Mouse (Mus musculus): Measurements from ENCODE around the gene Gjd2. TPM values are rescaled to one million over a fixed set of nuclear protein-coding genes. Genes with fewer than 3 reads are reported as not detected.

Gene Gjd2
- polyA plus RNA-seq, 1 experiment from 2014 or later: 0.80 TPM

DNA sequence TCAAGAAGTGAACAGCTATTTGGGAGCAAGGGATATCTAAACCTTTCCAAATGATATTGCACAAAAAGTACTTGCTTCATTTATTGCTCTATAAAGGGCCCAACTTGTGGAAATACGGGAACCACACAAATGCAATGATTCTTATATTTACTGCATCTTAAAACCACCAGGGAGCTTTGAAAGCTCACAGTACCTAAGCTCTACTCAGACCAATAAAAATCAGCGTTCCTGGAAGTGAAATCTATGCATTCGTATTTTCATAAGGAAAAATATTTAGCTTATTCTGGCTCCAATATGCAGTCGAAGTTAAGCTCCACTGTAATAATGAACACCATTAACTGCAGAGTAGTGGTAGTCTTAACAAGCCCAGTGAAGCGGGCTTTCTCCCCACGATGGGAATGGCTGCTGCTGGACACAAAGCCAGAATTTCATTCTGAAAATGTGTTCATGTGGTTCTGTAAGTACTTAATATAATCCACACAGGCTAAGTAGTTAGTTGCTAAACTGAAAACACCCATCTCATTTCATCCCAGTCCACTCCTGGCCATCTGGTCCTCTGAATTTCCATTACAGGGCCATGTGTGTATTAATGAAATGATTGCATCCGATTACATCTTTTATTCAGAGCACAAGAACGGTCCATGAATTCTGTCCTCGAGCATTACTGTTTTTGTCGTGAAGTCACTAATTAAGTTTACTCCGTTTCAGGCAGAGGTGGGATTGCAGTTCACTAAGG, 6.2 kb upstream of the Gjd2 start:
- no peak for ATAC-seq (ENCODE audit: insufficient read depth, low FRiP score)
- H3K9me3 ChIP-seq (replicated peaks; ENCODE audit: control insufficient read depth, low read length): no peaks in the 10 kb centered on the region
- no peak overlapping the region for H3K4me2 ChIP-seq (ENCODE audit: low read depth, low read length)
- H3K27ac ChIP-seq (ENCODE audit: low read length): no peak overlapping the region
- no peak overlapping the region for H3K9ac ChIP-seq (ENCODE audit: low read length)
- peaks cover 6% of the 10 kb centered on the region for H3K27me3 ChIP-seq (ENCODE audit: control insufficient read depth, insufficient read depth, low read length)
- H3K4me1 ChIP-seq (ENCODE audit: control insufficient read depth, insufficient read depth, low read length): no peaks in the 10 kb centered on the region
- H3K4me3 ChIP-seq (replicated peaks; ENCODE audit: low read length): no peak overlapping the region
- 80% methylated on average over 11 of the region's 11 CpGs for WGBS
- H3K36me3 ChIP-seq (ENCODE audit: control insufficient read depth, insufficient read depth, low read length): no peaks in the 10 kb centered on the region

- Histone ChIP-seq H3K9me3 (replicated peaks; ENCODE audit: control insufficient read depth, low read length) (no peaks in the 10 kb centered on the region), H3K27me3 (ENCODE audit: control insufficient read depth, insufficient read depth, low read length) (peaks cover 21% of the 10 kb centered on the region), H3K4me2 (ENCODE audit: low read depth, low read length) (no peak overlapping the region), H3K36me3 (ENCODE audit: control insufficient read depth, insufficient read depth, low read length) (no peaks in the 10 kb centered on the region), H3K27ac (ENCODE audit: low read length) (no peak overlapping the region), H3K9ac (ENCODE audit: low read length) (no peak overlapping the region), H3K4me1 (ENCODE audit: control insufficient read depth, insufficient read depth, low read length) (peaks cover 5% of the 10 kb centered on the region; the same call in 1 of the 2 replicates), H3K4me3 (replicated peaks; ENCODE audit: low read length) (no peak overlapping the region)
- 30% methylated on average over 10 of the region's 10 CpGs for WGBS
- ATAC-seq (ENCODE audit: insufficient read depth, low FRiP score): no peak
These were observed 4.7 kb upstream of the Gjd2 start for GRCm38 (mm10) chr2:114018136-114018535.

DNA sequence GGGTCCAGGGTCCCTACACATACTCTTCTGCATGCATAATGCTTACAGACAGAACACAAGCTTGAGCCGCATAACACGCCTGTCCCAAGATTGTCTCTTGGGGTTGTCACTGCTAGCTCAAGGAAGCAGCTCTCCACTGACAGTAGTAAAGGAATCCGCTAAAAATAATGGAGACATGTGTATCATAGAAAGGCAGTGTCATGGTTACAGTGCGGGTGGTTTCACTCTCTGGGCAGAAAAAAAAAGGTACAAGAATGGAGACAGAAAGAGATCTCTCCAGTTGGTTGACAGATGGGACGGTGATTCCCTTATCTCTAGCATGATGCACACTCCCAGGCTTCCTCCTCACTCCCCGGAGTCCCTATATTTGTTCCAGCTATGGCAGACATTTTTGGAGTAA, 1.4 kb upstream of the Gjd2 start:
- WGBS: 76% methylated on average over 6 of the region's 6 CpGs
- Histone ChIP-seq H3K9me3 (replicated peaks; ENCODE audit: control insufficient read depth, low read length) (no peaks in the 10 kb centered on the region), H3K9ac (ENCODE audit: low read length) (no peak overlapping the region), H3K4me3 (replicated peaks; ENCODE audit: low read length) (no peak overlapping the region), H3K27me3 (ENCODE audit: control insufficient read depth, insufficient read depth, low read length) (peaks cover 32% of the 10 kb centered on the region), H3K4me2 (ENCODE audit: low read depth, low read length) (no peak overlapping the region), H3K27ac (ENCODE audit: low read length) (no peak overlapping the region), H3K36me3 (ENCODE audit: control insufficient read depth, insufficient read depth, low read length) (no peaks in the 10 kb centered on the region), H3K4me1 (ENCODE audit: control insufficient read depth, insufficient read depth, low read length) (peaks cover 5% of the 10 kb centered on the region; the same call in 1 of the 2 replicates)
- ATAC-seq (ENCODE audit: insufficient read depth, low FRiP score): no peak

DNA sequence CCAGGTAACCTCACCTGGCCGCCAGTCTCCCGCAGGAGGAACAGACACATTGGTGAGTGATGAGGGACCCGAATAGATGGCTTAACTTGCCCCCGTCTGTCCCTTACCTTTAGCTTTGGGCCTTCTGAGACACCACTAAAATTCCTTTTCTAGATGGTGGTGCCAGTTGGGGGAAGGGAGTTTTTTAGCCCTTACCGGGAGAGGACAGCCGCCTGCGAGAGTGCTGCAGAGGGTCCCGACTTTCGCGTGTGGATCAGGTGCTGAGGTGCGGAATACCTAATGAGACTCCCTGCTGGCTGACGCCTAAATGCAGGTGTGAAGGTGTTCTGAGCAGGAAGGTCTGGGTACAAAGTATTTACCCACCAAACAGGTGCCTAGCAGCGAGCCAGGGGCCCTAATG, 427 bp upstream of the Gjd2 start:
- Histone ChIP-seq H3K27me3 (ENCODE audit: control insufficient read depth, insufficient read depth, low read length) (peaks cover 32% of the 10 kb centered on the region), H3K9me3 (replicated peaks; ENCODE audit: control insufficient read depth, low read length) (no peaks in the 10 kb centered on the region), H3K4me3 (replicated peaks; ENCODE audit: low read length) (peak overlapping the region; percentile 44), H3K27ac (ENCODE audit: low read length) (no peak overlapping the region), H3K36me3 (ENCODE audit: control insufficient read depth, insufficient read depth, low read length) (no peaks in the 10 kb centered on the region), H3K4me2 (ENCODE audit: low read depth, low read length) (peak overlapping the region; percentile 62), H3K9ac (ENCODE audit: low read length) (no peak overlapping the region), H3K4me1 (ENCODE audit: control insufficient read depth, insufficient read depth, low read length) (peaks cover 5% of the 10 kb centered on the region; the same call in 1 of the 2 replicates)
- ATAC-seq (ENCODE audit: insufficient read depth, low FRiP score): 0 out of 2 replicates have a peak, but pooled peaks have one; percentile 13
- WGBS: 2% methylated on average over 13 of the region's 13 CpGs

DNA sequence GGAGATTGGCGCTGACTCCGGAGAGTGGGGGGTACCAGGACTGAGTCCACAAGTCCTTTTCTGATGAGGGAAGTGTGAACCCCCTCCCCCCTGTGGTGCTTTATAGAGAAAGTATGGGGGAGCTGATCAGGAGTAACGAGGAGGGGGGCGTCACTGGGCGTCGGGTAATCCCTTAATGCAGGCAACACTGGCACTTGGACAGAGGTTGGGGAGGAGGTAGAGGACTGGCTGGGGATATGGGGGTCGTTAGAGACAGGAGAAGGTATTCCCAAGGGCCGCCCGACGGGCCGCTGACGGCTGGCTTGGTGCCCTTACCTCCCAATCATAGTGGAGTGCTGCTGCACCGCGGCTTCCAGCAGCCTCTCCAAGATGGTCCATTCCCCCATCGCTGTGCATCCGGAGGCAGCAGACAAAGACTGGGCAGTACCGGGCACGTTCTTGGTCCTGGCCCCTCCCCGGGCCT, 639 bp downstream of the Gjd2 start:
- no peak overlapping the region for H3K9ac ChIP-seq (ENCODE audit: low read length)
- H3K4me2 ChIP-seq (ENCODE audit: low read depth, low read length): peak overlapping the region; percentile 62
- H3K27ac ChIP-seq (ENCODE audit: low read length): no peak overlapping the region
- peak overlapping the region; percentile 44 for H3K4me3 ChIP-seq (replicated peaks; ENCODE audit: low read length)
- whole genome bisulfite sequencing: 4% methylated on average over 19 of the region's 19 CpGs
- peaks cover 32% of the 10 kb centered on the region for H3K27me3 ChIP-seq (ENCODE audit: control insufficient read depth, insufficient read depth, low read length)
- H3K9me3 ChIP-seq (replicated peaks; ENCODE audit: control insufficient read depth, low read length): no peaks in the 10 kb centered on the region
- no peak for ATAC-seq (ENCODE audit: insufficient read depth, low FRiP score)
- H3K36me3 ChIP-seq (ENCODE audit: control insufficient read depth, insufficient read depth, low read length): no peaks in the 10 kb centered on the region
- peaks cover 5% of the 10 kb centered on the region; the same call in 1 of the 2 replicates for H3K4me1 ChIP-seq (ENCODE audit: control insufficient read depth, insufficient read depth, low read length)

DNA sequence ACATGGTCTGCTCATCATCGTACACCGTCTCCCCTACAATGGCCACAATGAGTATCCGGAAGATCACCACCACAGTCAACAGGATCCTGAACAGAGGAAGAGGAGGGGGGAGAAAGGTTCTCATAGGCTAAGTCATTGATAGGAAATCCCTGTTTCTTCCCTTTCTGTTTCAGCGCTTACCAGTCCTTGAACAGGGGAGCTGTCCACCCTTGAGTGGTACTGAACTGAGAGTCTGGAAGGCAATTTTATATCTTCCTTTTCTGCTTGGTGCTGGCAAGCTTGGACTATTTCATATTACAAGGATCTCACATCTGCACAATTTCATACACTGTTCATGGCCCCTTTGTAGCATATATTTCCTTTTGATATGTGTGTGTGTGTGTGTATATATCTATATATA, 1.6 kb downstream of the Gjd2 start:
- Histone ChIP-seq H3K27me3 (ENCODE audit: control insufficient read depth, insufficient read depth, low read length) (peaks cover 32% of the 10 kb centered on the region), H3K27ac (ENCODE audit: low read length) (no peak overlapping the region), H3K36me3 (ENCODE audit: control insufficient read depth, insufficient read depth, low read length) (no peaks in the 10 kb centered on the region), H3K4me2 (ENCODE audit: low read depth, low read length) (no peak overlapping the region), H3K9me3 (replicated peaks; ENCODE audit: control insufficient read depth, low read length) (no peaks in the 10 kb centered on the region), H3K4me1 (ENCODE audit: control insufficient read depth, insufficient read depth, low read length) (peaks cover 5% of the 10 kb centered on the region; the same call in 1 of the 2 replicates), H3K9ac (ENCODE audit: low read length) (no peak overlapping the region), H3K4me3 (replicated peaks; ENCODE audit: low read length) (no peak overlapping the region)
- 41% methylated on average over 4 of the region's 4 CpGs for WGBS
- ATAC-seq (ENCODE audit: insufficient read depth, low FRiP score): no peak

GRCm38 (mm10) chr2:114008321-114008720, 5.1 kb downstream of the Gjd2 start:
- no peak for ATAC-seq (ENCODE audit: insufficient read depth, low FRiP score)
- Histone ChIP-seq H3K4me3 (replicated peaks; ENCODE audit: low read length) (no peak overlapping the region), H3K4me1 (ENCODE audit: control insufficient read depth, insufficient read depth, low read length) (no peaks in the 10 kb centered on the region), H3K27me3 (ENCODE audit: control insufficient read depth, insufficient read depth, low read length) (peaks cover 13% of the 10 kb centered on the region), H3K27ac (ENCODE audit: low read length) (no peak overlapping the region), H3K4me2 (ENCODE audit: low read depth, low read length) (no peak overlapping the region), H3K9ac (ENCODE audit: low read length) (no peak overlapping the region), H3K36me3 (ENCODE audit: control insufficient read depth, insufficient read depth, low read length) (no peaks in the 10 kb centered on the region), H3K9me3 (replicated peaks; ENCODE audit: control insufficient read depth, low read length) (no peaks in the 10 kb centered on the region)
- WGBS: 66% methylated on average over 2 of the region's 2 CpGs

GRCm38 (mm10) chr2:113997484-113997883, 15.9 kb downstream of the Gjd2 start:
- no peak overlapping the region for H3K4me3 ChIP-seq (replicated peaks; ENCODE audit: low read length)
- no peak overlapping the region for H3K27ac ChIP-seq (ENCODE audit: low read length)
- H3K4me2 ChIP-seq (ENCODE audit: low read depth, low read length): no peak overlapping the region
- H3K36me3 ChIP-seq (ENCODE audit: control insufficient read depth, insufficient read depth, low read length): no peaks in the 10 kb centered on the region
- 43% methylated on average over 8 of the region's 8 CpGs for WGBS
- no peak overlapping the region for H3K9ac ChIP-seq (ENCODE audit: low read length)
- ATAC-seq (ENCODE audit: insufficient read depth, low FRiP score): no peak
- H3K9me3 ChIP-seq (replicated peaks; ENCODE audit: control insufficient read depth, low read length): no peaks in the 10 kb centered on the region
- no peaks in the 10 kb centered on the region for H3K27me3 ChIP-seq (ENCODE audit: control insufficient read depth, insufficient read depth, low read length)
- H3K4me1 ChIP-seq (ENCODE audit: control insufficient read depth, insufficient read depth, low read length): no peaks in the 10 kb centered on the region

GRCm38 (mm10) chr2:113996930-113997329, 16.5 kb downstream of the Gjd2 start:
- Histone ChIP-seq H3K9me3 (replicated peaks; ENCODE audit: control insufficient read depth, low read length) (no peaks in the 10 kb centered on the region), H3K9ac (ENCODE audit: low read length) (no peak overlapping the region), H3K27me3 (ENCODE audit: control insufficient read depth, insufficient read depth, low read length) (no peaks in the 10 kb centered on the region), H3K4me2 (ENCODE audit: low read depth, low read length) (no peak overlapping the region), H3K4me3 (replicated peaks; ENCODE audit: low read length) (no peak overlapping the region), H3K27ac (ENCODE audit: low read length) (no peak overlapping the region), H3K4me1 (ENCODE audit: control insufficient read depth, insufficient read depth, low read length) (no peaks in the 10 kb centered on the region), H3K36me3 (ENCODE audit: control insufficient read depth, insufficient read depth, low read length) (no peaks in the 10 kb centered on the region)
- ATAC-seq (ENCODE audit: insufficient read depth, low FRiP score): no peak
